Mouse (Mus musculus) midbrain, embryonic 12.5 days (tissue): ENCODE results near the gene Tnn. TPM values are rescaled to one million over a fixed set of nuclear protein-coding genes. Genes with fewer than 3 reads are reported as not detected.

Source experiments
- ATAC-seq: fragments of 200-750 bp; cut with Nextera tagmentation; 2 replicates; pipeline ENCODE4 v1.8.0; 2017; ENCODE audit warnings: low read depth, moderate TSS enrichment, moderate library complexity; ENCODE audit not compliant: low FRiP score
- H3K27ac ChIP-seq: fragments of 300-500 bp; sonication (generic); replicated peaks from 2 replicates; pipeline ENCODE4 v1.5.1; 2016; ENCODE audit warnings: mild to moderate bottlenecking
- H3K27me3 ChIP-seq: fragments of 300-500 bp; sonication (generic); 2 replicates; pipeline ENCODE4 v1.6.1; 2016; ENCODE audit warnings: mild to moderate bottlenecking
- H3K36me3 ChIP-seq: fragments of 300-500 bp; sonication (generic); 2 replicates; pipeline ENCODE4 v1.6.1; 2016
- H3K4me1 ChIP-seq: fragments of 300-500 bp; sonication (generic); 2 replicates; pipeline ENCODE4 v1.6.1; 2016
- H3K4me2 ChIP-seq: fragments of 300-500 bp; sonication (generic); replicated peaks from 2 replicates; pipeline ENCODE4 v1.6.1; 2016; ENCODE audit warnings: mild to moderate bottlenecking, moderate library complexity
- H3K4me3 ChIP-seq: fragments of 300-500 bp; sonication (generic); 2 replicates; pipeline ENCODE4 v1.5.1; 2016; ENCODE audit warnings: mild to moderate bottlenecking
- H3K9ac ChIP-seq: fragments of 300-500 bp; sonication (generic); replicated peaks from 2 replicates; pipeline ENCODE4 v1.6.1; 2016; ENCODE audit warnings: mild to moderate bottlenecking, moderate library complexity
- H3K9me3 ChIP-seq: fragments of 300-500 bp; sonication (generic); 2 replicates; pipeline ENCODE4 v1.6.1; 2016; ENCODE audit warnings: mild to moderate bottlenecking
- WGBS: fragments of 180-500 bp; shearing (Covaris S2); methylation state at CpG from one replicate; pipeline ENCODE4 v1.1.7; 2016; 5-methylcytosine and 5-hydroxymethylcytosine counted together
- polyA plus RNA-seq: library from polyadenylated mRNA; unstranded; fragments of >200 nt; fragmentation: Nextera tagmentation; extraction: Ambion mirVana; gene quantifications from 2 replicates; pipeline ENCODE4 v1.2.1, GENCODE M21; 2016

Tnn gene
- polyA plus RNA-seq, 1 experiment from 2014 or later, result 0.11 TPM

DNA sequence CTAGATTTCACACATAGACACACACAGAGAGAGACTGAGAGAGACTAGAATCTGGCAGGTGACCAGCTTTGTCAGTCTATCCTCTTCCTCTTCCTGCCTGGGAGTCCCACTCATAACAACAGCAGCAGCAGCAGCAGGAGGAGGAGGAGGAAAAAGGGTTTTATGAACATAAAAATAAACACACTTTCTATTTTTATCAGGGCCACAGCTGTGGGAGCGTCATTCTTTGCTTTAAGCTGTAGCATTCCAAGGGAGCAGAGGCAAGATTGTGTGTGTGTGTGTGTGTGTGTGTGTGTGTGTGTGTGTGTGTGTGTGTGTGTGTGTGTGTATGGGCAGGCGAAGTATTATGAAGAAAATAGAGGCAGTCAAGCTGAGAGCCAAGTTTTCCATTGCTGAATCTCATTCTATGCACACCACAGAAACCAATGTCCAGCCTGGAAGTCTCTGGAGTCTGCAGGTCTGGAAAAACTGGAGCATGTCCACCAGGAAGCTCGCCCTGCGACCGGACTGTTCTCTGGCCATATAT is 116.3 kb downstream of the Tnn start:
- no peak for ATAC-seq
- no peaks in the 10 kb centered on the region for H3K27me3 ChIP-seq
- H3K9me3 ChIP-seq, result no peaks in the 10 kb centered on the region
- H3K4me3 ChIP-seq, result no peak overlapping the region
- H3K9ac ChIP-seq, result no peak overlapping the region
- H3K27ac ChIP-seq, result no peak overlapping the region
- H3K36me3 ChIP-seq, result no peaks in the 10 kb centered on the region
- 83% methylated on average over 5 of the region's 5 CpGs for WGBS
- no peak overlapping the region for H3K4me2 ChIP-seq
- no peaks in the 10 kb centered on the region for H3K4me1 ChIP-seq

GRCm38 (mm10) chr1:160035561-160035960 is 117.8 kb downstream of the Tnn start:
- Histone ChIP-seq H3K27me3 (no peaks in the 10 kb centered on the region), H3K27ac (no peak overlapping the region), H3K4me2 (no peak overlapping the region), H3K9ac (no peak overlapping the region), H3K36me3 (no peaks in the 10 kb centered on the region), H3K4me1 (no peaks in the 10 kb centered on the region), H3K4me3 (no peak overlapping the region), H3K9me3 (no peaks in the 10 kb centered on the region)
- 82% methylated on average over 3 of the region's 3 CpGs for WGBS
- ATAC-seq, result no peak

Other genes starting within 250 kb of the Tnn start
- gene 4930523C07Rik, start 109.2 kb downstream of the Tnn start, polyA plus RNA-seq, result 1.6 and 2.7 TPM in 2 replicates
- gene Mrps14, start 41.6 kb upstream of the Tnn start, polyA plus RNA-seq, result 215 and 217 TPM in 2 replicates
- gene Cacybp, start 59.3 kb upstream of the Tnn start, polyA plus RNA-seq, result 268 and 274 TPM in 2 replicates